Mouse (Mus musculus): ENCODE measurements around the gene Slc12a6.

DNA sequence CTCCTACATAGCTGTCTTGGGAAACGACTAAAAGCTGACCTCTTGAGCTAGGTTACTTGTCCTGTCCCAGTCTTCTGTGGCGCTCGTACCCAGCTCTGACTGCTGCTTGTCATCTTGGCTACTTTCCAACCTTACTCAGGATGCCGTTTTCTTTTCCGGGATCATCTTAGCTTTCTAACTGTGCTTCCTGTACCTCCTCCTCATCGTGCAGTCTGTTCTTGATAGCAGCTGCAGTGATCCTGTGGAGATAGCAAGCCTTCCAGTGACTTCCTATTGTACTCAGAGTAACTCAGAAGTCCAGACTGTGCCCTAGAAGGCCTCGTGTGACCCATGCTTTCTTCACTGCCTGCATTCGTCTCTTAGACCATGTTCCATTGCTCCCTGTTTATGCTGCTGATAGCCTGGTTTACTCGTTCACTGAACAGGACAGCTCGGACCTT lies 43.6 kb downstream of the Slc12a6 start:
- no peak for TF ChIP-seq CTCF (IDR thresholded peaks at IDR 0.05; ENCODE audit: control insufficient read depth, insufficient read depth, insufficient read length)
- no peak for TF ChIP-seq MAX (IDR thresholded peaks at IDR 0.05)
- TF ChIP-seq USF1 (IDR thresholded peaks at IDR 0.05; ENCODE audit: low read depth) = no peak

Measured in C2C12 (cell line).